Mouse (Mus musculus) kidney, adult 18-20 months (tissue): ENCODE measurements around the gene Aamdc.

ENCODE experiments used
- DNase-seq: peaks from one replicate; pipeline ENCODE4 v3.0.0; 2021

Gene Aamdc

DNA sequence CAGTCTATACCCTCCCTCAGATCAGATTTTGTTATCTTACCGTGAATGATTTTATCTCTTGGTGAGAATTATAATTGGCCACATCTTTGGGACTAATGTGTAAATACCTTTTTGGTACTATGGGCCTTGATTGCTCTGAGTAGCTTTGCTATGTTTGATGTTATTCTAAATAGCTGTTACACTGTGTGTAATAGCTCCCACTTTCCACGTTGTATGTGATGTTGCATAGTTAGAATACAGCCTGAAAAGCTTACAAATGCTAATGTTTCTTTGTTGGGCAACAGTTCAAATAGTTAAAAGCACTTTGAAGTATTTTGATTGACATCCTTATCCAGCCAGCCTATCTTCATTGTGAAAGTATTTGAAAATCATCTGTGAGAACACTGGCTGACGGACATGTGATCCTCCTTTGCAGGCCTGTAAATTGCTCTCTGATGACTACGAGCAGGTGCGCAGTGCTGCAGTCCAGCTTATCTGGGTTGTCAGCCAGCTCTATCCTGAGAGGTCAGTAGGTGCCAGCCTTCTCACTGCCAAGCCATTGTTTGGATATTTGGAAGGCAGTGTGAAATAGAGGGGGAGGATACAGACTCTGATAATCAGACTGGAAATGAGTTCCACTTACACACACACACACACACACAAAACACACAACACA is 78.6 kb downstream of the Aamdc start:
- no peak for DNase-seq
